Mouse (Mus musculus) embryo, embryonic 10.5 days (tissue): Measurements from ENCODE around the gene Fam126a.
"Not testable (repeated sequence)": the region's sequence is repeated elsewhere in the genome, so short reads cannot be mapped to it uniquely, and the experiment has no call there.

ENCODE experiments used
- DNase-seq: peaks from one replicate; pipeline ENCODE4 v3.0.0-alpha.2; 2015; ENCODE audit warnings: low spot score

The Fam126a gene

DNA sequence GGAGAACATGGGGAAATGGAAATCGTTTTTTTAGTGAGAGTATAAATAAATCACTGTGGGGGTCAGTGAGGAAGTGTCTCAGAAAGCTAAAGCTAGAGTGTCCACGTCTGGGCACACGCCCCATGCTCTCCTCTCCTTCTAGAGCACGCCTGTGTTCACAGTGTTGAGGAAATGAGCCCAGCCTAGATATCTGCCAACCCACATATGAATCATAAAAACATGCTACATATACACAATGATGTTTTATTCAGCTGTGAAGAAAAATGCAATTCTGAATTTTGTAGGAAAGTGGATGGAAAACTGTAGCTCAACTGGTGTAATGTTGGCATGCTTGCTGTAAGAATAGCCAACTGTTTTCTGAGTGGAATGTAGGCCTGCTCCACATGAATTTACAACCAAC, 130.3 kb downstream of the Fam126a start:
- DNase-seq: no peak

DNA sequence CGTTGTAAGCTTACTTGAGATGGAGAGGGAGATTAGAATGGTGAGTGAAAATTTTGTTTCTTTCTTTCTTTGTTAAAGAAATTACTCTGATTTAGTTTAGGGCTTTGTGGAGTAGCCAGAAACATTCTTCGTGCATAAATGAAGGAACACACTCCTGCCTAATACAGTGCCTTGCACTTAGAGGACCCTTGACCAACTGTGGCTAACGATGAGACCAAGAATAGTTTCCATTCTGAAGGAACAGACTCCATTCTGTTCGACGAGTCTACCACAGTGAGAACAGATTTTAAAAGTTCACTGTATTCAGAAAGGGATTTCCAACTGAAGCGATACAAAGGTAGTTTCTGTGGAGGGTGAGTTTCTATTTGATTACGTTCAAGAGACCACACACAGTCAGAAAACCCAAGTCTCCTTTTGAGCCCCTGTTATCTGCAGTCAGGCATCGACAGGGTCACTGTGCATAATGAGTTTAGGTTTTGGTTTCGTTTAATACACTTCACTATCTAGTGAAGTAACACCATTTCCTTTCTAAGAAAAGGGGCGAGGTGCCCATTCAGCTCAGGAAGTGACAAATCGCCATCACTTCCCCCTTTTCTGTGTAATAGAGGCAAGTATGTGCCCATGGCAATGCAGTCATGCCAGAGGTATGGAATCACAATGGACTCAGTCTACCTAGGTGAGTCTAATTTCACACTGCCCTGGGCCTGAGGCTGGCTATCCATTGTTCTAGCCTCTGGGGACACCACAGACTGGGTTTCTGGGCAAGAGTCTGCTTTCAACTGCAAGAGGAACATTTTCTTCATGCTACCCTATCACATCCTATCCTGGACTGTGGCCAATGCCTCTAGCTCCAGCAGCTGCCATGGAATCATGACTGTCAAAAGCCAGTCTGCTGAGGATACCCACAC, 136.4 kb downstream of the Fam126a start:
- DNase-seq: no peak

DNA sequence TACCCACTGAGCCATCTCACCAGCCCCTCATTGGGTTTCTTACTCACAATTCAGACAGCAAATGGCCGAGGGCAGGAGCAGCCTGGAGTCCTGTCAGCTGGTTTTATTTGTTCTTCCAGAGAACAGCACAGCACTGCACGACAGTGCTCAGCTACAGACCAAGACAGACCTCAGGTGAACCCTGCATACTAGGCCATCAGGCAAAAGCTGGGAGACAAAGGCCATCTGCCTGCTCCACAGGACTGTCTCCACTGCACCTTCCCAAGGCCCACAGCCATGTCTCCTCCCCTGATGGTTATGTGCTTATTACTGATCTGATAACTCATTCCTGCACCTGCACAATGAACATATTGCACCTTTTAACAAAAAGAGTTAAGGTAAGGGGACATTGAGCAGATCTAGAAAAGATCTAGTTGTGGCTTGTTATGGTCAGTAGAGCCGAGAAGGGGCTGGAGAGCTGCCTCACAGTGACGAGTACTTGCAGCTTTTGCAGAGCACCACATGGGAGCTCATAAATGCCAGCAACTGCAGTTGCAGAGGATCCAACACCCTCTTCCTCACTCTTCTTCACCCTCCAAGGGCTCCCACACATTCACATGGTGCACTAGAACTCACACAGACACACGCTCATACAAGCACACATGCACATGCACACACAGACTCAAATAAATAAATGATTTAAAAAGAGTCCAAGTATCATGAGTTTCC, 137.2 kb downstream of the Fam126a start:
- no peak for DNase-seq

DNA sequence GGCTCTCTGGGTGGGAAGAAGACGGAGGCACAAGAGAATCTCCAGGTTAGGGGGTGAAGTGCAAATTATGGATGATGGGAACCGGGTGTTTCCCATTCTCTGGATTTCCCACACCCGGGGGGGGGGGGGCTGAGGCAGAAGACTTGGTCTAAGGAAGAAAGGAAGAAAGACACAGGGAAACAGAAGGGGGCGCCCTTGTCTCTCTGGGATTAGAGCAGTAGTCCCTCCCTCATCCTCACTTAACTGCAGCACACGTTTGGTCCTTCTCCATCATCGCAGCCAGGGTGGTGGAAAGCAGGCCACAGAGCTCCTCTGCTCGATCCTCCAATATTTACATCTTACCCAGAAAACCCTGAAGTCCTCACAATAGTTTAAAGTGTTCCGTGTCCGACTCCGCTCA, 139.8 kb downstream of the Fam126a start:
- DNase-seq: peak; percentile 74

DNA sequence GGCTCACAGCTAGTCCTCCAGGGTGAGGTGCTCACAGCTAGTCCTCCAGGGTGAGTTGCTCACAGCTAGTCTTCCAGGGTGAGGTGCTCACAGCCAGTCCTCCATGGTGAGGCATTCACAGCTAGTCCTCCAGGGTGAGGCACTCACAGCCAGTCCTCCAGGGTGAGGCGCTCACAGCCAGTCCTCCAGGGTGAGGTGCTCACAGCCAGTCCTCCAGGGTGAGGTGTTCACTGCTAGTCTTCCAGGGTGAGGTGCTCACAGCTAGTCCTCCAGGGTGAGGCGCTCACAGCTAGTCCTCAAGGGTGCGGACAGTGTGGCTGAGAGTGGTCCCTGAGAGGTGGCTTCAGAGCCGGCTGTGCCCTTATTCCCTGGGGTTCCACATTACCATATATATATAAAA, 141.0 kb downstream of the Fam126a start:
- DNase-seq: no peak

DNA sequence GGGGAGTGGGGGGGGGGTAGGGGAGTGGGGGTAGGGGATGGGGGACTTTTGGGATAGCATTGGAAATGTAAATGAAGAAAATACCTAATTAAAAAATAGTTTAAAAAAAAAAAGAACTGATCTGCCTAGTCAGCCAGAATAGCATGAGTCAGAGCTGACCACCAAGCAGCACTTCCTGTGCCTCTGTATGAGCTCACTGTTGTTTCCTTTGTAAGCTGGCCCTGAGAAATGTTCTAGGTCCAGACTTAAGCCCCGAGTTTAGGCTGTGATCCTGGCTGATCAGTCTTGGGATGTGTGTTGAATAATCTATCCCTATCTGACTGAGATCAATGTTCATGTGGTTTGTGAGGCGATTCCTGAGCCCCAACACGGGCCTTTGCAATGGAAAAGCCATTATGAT, 143.4 kb downstream of the Fam126a start:
- DNase-seq: no peak

DNA sequence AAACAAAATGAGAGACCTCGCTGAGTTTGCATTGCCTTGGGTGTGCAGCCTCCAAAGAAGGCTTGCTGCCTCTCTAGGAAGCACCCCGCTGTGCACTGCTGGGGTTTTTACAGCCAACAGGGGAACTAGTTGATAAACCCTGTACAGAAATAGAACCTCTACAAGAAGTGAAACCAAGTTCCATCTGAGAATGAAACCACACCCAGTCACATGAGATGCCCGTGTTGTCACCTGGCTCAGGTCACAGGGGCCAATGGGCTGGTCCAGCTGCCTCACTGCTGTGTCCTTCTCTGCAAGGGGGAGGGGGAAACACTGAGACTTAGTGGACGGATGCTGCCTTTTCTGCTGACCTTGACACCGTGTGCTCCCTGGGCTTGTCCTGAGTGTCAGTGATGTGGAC, 156.0 kb downstream of the Fam126a start:
- DNase-seq: no peak

DNA sequence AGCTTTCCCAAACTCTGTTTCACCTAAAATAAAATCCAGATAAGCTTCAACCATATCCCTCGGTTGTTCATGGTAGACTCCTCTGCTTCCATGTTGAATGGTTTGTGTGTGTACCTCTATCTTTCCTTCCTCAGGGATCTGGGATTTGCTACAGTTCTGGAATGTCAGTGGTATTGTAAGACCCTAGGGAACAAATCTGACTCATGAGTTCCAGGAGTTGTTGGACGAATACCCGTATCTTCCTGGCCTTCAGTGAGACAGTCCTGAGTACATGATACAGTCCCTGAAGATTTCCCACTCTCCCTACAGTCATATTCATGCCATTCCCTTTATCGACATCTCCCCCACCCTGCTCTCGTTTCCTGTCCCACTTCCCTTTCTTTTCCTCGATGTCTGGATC, 157.9 kb downstream of the Fam126a start:
- no peak for DNase-seq

DNA sequence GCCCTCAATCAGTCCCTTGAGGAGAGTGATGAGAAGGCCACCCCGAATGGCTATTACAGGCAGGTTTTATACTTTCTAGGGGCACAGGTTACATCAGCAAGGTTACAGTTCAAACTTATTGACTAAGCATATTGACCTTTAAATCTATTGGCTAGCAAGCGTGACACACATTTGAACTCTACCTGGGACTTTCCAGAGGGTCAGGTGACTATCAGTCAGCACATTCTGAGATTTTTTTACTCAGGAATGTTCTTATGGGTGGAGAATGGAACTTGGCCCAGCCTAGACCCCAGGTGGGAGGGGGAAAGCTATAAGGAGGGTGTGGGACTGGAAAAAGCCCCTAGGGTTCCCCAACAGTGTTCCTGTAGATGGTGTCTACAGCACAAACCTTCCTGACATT, 159.2 kb downstream of the Fam126a start:
- not testable (repeated sequence) for DNase-seq

DNA sequence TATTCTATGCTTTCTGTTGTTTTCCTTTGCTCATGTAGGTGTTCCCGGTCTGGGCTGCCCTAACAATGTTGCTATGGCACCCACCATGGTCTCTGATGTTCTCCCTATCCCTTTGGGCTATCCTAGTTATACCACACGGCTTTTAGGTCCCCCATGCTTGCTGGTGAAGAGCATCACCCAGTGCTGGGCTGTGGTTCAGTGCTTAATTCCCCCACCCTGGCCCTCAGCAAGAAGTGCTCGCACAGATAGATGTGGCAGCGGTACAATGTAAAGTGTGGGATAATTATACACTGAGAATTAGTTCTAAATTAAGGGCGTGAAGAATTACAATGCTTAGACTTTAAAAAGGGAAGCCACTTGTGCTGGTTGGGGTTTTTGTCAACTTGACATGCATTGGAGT, 164.5 kb downstream of the Fam126a start:
- DNase-seq: no peak
